Mouse (Mus musculus): ENCODE results near the gene Gm44790. TPM values are rescaled to one million over a fixed set of nuclear protein-coding genes. Genes with fewer than 3 reads are reported as not detected.
"Not testable (repeated sequence)": the region's sequence is repeated elsewhere in the genome, so short reads cannot be mapped to it uniquely, and the experiment has no call there.

Gene Gm44790
- 0.45 TPM in 1 of 2 replicates, not detected in the other for polyA plus RNA-seq (2016; fragmentation: Nextera tagmentation; extraction: Ambion mirVana)

DNA sequence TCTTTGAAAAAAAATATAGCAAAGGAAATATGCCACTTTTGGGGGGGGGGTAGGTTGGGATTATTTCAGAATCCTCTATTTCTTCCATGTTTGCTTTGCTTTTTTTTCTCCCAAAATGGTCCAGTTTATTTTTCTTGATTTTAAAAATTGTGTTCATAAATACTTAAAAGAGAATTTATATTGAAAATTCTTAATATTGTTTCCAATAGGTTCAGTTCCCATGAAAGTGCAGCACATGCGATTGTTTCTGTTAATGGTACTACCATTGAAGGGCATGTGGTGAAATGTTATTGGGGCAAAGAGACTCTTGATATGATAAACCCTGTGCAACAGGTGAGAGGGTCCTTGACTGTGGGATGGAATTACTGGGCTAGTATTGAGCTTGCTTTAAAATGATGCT is at the start of gene Gm44790:
TSS of gene Gm44790 (plus strand) at position 301 of the 400 bp plus-strand sequence.
- no peak within 1 kb of the TSS for H3K4me3 ChIP-seq

DNA sequence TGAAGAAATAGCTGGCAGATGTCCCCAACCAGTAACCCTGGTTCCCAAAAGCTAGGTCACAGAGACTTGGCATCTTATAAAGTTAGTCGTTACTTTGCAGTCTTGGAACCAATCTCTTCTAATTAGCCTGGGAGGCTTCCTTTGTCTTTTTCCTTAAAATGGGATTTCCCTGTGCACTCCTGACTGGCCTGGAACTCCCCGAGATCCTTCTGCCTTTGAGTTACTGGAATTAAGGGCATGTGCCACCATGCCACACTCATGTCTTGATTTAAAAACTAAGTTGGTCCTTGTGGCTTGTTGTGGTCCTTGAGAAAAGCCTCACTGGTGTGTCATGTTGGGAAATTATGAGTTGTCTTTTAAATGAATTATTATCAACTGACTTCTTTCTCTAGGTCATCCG is 48.1 kb upstream of the Gm44790 start:
- no peak overlapping the region for H3K27ac ChIP-seq (ENCODE audit: poor library complexity, severe bottlenecking)

More for the DNA sequence above, at the start of gene Gm44790:
- Histone ChIP-seq H3K27me3 (replicated peaks) (no peaks in the 10 kb centered on the region), H3K27ac (ENCODE audit: poor library complexity, severe bottlenecking) (no peak within 1 kb of the TSS), H3K4me2 (no peak within 1 kb of the TSS), H3K9me3 (replicated peaks) (no peaks in the 10 kb centered on the region), H3K9ac (no peak within 1 kb of the TSS), H3K4me1 (replicated peaks) (no peaks in the 10 kb centered on the region), H3K36me3 (peaks cover 68% of the 10 kb centered on the region)
- no peak for ATAC-seq (ENCODE audit: insufficient number of reproducible peaks, low FRiP score)
- 95% methylated on average over 1 of the region's 1 CpGs for WGBS

DNA sequence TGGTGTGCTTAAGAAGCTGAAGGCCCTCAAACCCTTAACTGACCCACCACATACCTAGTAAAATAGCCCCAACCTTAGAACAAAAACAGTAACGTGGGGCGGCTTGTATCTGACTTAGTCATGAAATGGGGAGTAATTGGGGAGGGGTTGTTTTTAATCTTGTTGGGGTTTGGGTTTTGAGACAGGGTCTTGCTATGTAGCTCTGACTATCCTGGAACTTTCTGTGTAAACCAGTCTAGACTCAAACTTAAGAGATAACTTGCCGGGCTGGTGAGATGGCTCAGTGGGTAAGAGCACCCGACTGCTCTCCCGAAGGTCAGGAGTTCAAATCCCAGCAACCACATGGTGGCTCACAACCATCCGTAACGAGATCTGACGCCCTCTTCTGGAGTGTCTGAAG is 46.3 kb upstream of the Gm44790 start:
- not testable (repeated sequence) for H3K4me3 ChIP-seq; H3K4me1 ChIP-seq (replicated peaks); ATAC-seq (ENCODE audit: insufficient number of reproducible peaks, low FRiP score); H3K4me2 ChIP-seq; H3K9ac ChIP-seq; H3K27ac ChIP-seq (ENCODE audit: poor library complexity, severe bottlenecking); H3K27me3 ChIP-seq (replicated peaks); H3K9me3 ChIP-seq (replicated peaks)
- 67% methylated on average over 8 of the region's 8 CpGs for WGBS
- H3K36me3 ChIP-seq, result peaks cover 41% of the 10 kb centered on the region

More for the DNA sequence above, 48.1 kb upstream of the Gm44790 start:
- H3K4me3 ChIP-seq, result no peak overlapping the region
- H3K4me1 ChIP-seq (replicated peaks), result no peaks in the 10 kb centered on the region
- H3K27me3 ChIP-seq (replicated peaks), result no peaks in the 10 kb centered on the region
- peaks cover 45% of the 10 kb centered on the region for H3K36me3 ChIP-seq
- no peak overlapping the region for H3K9ac ChIP-seq
- no peaks in the 10 kb centered on the region for H3K9me3 ChIP-seq (replicated peaks)
- WGBS, result 93% methylated on average over 3 of the region's 3 CpGs
- ATAC-seq (ENCODE audit: insufficient number of reproducible peaks, low FRiP score), result no peak
- H3K4me2 ChIP-seq, result no peak overlapping the region

DNA sequence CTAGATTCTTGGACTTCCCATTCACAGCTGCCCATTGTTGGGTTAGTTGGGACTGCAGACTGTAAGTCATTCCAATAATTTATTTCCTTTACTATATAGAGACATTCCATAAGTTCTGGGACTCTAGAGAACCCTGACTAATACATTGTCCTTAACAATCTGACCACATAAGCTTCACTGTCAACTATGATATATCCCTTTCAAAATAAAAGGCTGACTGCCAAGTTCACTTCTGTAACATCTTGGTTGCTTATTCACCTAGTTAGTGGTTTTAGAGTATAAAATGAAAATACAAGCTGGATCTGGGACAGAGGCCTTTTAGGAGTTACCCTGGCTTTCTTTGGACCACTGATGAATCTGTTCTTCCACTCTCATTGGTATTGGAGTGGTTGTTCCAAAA is 43.9 kb upstream of the Gm44790 start:
- H3K9ac ChIP-seq, result no peak overlapping the region
- no peaks in the 10 kb centered on the region for H3K4me1 ChIP-seq (replicated peaks)
- H3K9me3 ChIP-seq (replicated peaks), result no peaks in the 10 kb centered on the region
- no peak overlapping the region for H3K27ac ChIP-seq (ENCODE audit: poor library complexity, severe bottlenecking)
- ATAC-seq (ENCODE audit: insufficient number of reproducible peaks, low FRiP score), result no peak
- no peaks in the 10 kb centered on the region for H3K27me3 ChIP-seq (replicated peaks)
- H3K36me3 ChIP-seq, result peaks cover 35% of the 10 kb centered on the region
- no peak overlapping the region for H3K4me3 ChIP-seq
- no peak overlapping the region for H3K4me2 ChIP-seq

DNA sequence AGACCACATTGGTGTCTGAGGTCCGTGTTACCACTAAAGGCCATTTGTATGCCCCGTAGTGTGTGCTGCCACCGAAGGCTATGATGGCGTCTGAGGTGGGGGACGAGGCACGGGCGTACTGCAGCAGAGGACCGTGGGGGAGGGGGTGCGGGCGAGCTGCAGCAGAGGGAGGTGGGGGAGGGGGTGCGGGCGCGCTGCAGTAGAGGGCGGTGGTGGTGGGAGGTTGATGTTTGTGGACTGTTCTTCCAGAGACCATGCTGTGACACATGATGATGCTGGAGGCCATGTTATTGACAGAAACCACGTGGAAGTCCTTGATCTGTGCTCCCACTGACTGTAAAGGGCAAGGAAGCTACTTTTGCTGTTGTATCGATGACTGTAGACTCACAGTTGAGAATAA is 43.1 kb upstream of the Gm44790 start:
- no peaks in the 10 kb centered on the region for H3K27me3 ChIP-seq (replicated peaks)
- no peak for ATAC-seq (ENCODE audit: insufficient number of reproducible peaks, low FRiP score)
- 34% methylated on average over 16 of the region's 16 CpGs for WGBS
- H3K36me3 ChIP-seq, result peaks cover 35% of the 10 kb centered on the region
- H3K4me1 ChIP-seq (replicated peaks), result 0 out of 2 replicates have a peak, but pooled peaks cover under 1% of the 10 kb centered on the region
- H3K4me3 ChIP-seq, result no peak overlapping the region
- no peak overlapping the region for H3K9ac ChIP-seq
- H3K4me2 ChIP-seq, result no peak overlapping the region; the same call in 1 of the 2 replicates
- no peaks in the 10 kb centered on the region for H3K9me3 ChIP-seq (replicated peaks)
- no peak overlapping the region for H3K27ac ChIP-seq (ENCODE audit: poor library complexity, severe bottlenecking)

DNA sequence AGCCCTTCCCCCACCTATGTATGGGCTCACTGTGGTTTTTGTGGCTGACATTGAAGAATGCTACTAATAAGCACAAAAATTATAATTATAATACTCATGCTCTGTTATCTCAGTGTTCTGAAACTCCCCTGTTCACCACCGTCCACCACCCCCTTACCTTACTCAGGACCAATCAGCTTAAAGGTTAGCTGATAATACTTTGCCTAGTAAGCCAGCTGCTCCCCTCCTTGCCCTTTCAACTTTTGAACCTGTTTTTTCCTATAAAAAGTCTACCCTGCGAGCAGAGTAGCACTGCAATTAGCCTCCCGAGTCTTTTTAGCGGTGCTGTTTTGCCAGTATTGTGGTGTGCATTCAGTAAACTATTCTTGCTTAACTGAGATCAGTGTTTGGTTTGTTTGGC is 41.8 kb upstream of the Gm44790 start:
- H3K4me2 ChIP-seq, result no peak overlapping the region

DNA sequence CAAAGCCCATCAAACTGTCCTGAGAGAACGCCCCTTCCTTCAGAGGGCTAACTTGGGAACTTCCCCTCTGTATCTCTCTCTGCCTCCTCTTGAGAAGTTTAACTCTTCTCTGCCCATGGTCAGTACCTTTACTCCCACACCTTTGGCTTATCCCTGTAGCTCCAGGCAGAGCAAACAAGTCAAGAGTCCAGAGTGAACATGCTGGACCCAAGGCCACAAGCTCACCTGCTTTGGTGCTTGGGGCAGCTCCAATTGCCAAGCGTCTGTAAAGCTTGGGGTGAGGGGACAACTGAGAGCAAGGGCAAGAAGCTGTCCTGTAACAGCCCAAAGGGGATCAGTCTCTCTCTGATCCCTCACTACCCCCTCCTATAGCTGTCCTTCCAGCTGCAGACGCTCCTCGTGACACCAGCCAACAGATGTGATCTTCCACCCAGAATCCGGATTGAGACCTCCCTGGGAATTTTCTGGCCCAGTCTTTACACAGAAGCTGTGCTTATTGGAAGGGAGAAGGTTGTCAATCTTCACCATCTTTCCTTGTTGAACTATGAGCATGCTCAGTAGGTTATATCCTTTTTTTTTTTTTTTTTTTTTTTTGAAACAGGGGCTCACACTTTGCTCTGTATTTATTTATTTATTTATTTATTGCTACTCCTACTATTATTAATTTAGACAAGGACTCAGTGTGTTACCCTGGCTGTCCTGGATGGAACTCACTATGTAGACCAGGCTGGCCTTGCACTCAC is 40.9 kb upstream of the Gm44790 start:
- no peaks in the 10 kb centered on the region for H3K27me3 ChIP-seq (replicated peaks)
- no peak overlapping the region for H3K4me2 ChIP-seq
- ATAC-seq (ENCODE audit: insufficient number of reproducible peaks, low FRiP score), result no peak
- 80% methylated on average over 5 of the region's 5 CpGs for WGBS
- H3K36me3 ChIP-seq, result peaks cover 40% of the 10 kb centered on the region
- H3K4me1 ChIP-seq (replicated peaks), result 0 out of 2 replicates have a peak, but pooled peaks cover 5% of the 10 kb centered on the region
- H3K9ac ChIP-seq, result no peak overlapping the region
- H3K27ac ChIP-seq (ENCODE audit: poor library complexity, severe bottlenecking), result no peak overlapping the region
- no peak overlapping the region for H3K4me3 ChIP-seq
- H3K9me3 ChIP-seq (replicated peaks), result no peaks in the 10 kb centered on the region

More for the DNA sequence above, 41.8 kb upstream of the Gm44790 start:
- Histone ChIP-seq H3K4me3 (no peak overlapping the region), H3K27ac (ENCODE audit: poor library complexity, severe bottlenecking) (no peak overlapping the region), H3K36me3 (peaks cover 35% of the 10 kb centered on the region), H3K9me3 (replicated peaks) (no peaks in the 10 kb centered on the region), H3K4me1 (replicated peaks) (0 out of 2 replicates have a peak, but pooled peaks cover 5% of the 10 kb centered on the region), H3K27me3 (replicated peaks) (no peaks in the 10 kb centered on the region), H3K9ac (no peak overlapping the region)
- ATAC-seq (ENCODE audit: insufficient number of reproducible peaks, low FRiP score), result no peak
- WGBS, result 54% methylated on average over 4 of the region's 4 CpGs

DNA sequence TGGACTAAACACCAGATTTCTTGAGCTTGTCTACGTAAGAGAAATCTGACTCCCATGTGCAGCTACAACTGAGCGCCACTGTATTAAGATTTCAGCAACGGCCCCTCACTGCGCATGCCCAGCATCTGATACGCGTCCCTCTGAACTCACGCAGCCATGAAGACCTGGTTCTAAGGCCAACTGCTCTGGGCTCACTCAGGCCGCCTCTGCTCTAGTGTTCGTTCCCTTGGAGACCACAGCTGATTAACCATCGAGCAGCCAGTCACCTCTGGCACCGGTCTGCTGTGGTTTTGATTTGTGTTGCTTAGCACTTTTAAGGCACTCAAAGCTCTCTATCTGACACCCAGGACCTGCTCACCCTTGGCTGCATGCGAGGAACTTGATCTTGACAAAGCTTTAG is 39.1 kb upstream of the Gm44790 start:
- Histone ChIP-seq H3K9me3 (replicated peaks) (no peaks in the 10 kb centered on the region), H3K4me2 (no peak overlapping the region), H3K4me1 (replicated peaks) (0 out of 2 replicates have a peak, but pooled peaks cover 5% of the 10 kb centered on the region), H3K9ac (no peak overlapping the region), H3K27me3 (replicated peaks) (no peaks in the 10 kb centered on the region), H3K27ac (ENCODE audit: poor library complexity, severe bottlenecking) (no peak overlapping the region), H3K36me3 (peaks cover 58% of the 10 kb centered on the region), H3K4me3 (no peak overlapping the region)
- WGBS, result 74% methylated on average over 12 of the region's 12 CpGs
- no peak for ATAC-seq (ENCODE audit: insufficient number of reproducible peaks, low FRiP score)

DNA sequence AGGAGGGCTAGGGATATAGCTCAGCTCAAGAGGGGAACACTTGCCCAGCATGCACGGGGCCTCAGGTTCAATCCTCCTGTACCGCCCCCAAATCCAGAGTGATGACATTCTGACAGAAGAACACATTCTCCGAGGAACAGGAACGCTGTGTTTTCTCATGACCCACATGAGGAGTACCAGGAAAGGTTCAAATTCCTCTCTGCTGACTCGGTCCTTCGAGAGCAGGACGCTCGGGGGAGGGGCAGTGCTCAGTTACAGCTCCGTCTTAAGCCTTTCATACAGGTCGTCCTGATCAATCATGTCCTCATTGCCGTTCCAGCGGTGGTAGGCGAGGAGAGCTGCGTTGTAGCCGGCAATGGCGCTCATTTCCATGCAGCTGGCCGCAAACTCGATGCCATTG is 38.0 kb upstream of the Gm44790 start:
- H3K4me3 ChIP-seq, result no peak overlapping the region
- no peak overlapping the region for H3K27ac ChIP-seq (ENCODE audit: poor library complexity, severe bottlenecking)
- 59% methylated on average over 18 of the region's 18 CpGs for WGBS
- ATAC-seq (ENCODE audit: insufficient number of reproducible peaks, low FRiP score), result no peak
- H3K9ac ChIP-seq, result no peak overlapping the region
- no peaks in the 10 kb centered on the region for H3K9me3 ChIP-seq (replicated peaks)
- H3K4me1 ChIP-seq (replicated peaks), result 0 out of 2 replicates have a peak, but pooled peaks cover 5% of the 10 kb centered on the region
- H3K27me3 ChIP-seq (replicated peaks), result no peaks in the 10 kb centered on the region
- H3K36me3 ChIP-seq, result peaks cover 64% of the 10 kb centered on the region
- H3K4me2 ChIP-seq, result no peak overlapping the region

DNA sequence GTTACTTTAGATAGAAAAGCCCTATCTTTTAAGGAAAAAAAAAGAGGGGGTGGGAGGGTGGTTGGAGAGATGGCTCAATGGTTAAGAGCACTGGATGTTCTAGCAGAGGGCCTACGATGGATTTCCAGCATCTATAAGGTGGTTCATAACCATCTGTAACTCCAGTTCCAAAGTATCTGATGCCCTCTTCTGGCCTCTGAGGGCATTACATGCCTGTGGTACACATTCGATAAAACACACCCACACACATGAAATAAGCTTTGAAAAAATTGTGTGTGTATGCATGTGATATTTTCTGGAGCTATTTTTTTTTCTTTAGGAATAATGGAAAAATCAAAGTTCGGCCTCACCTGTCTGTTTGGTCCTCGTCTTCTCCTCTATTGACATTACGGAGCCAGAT is 35.1 kb upstream of the Gm44790 start:
- H3K4me3 ChIP-seq, result no peak overlapping the region
- H3K4me2 ChIP-seq, result no peak overlapping the region
- peaks cover 69% of the 10 kb centered on the region for H3K36me3 ChIP-seq
- no peaks in the 10 kb centered on the region for H3K27me3 ChIP-seq (replicated peaks)
- peaks cover 25% of the 10 kb centered on the region for H3K4me1 ChIP-seq (replicated peaks)
- H3K9me3 ChIP-seq (replicated peaks), result no peaks in the 10 kb centered on the region
- H3K9ac ChIP-seq, result no peak overlapping the region
- no peak overlapping the region for H3K27ac ChIP-seq (ENCODE audit: poor library complexity, severe bottlenecking)
- 91% methylated on average over 5 of the region's 5 CpGs for WGBS
- no peak for ATAC-seq (ENCODE audit: insufficient number of reproducible peaks, low FRiP score)

DNA sequence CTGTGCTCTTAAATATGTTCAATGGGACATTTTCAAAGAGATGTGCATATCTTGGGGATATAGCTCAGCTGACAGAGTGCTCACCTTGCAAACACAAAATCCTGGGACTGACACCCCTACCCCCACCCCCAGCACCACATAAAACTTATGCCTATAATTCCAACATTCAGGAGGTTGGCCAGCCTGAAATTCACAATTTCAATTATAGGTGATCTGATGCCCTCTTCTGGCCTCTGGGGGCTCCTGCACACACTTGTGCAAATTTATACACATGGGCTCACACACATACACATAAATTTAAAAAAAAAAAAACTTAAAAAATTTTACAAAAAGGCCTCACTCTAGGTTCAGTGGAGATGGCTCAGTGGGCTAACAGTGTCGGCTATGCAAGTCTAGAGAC is 33.3 kb upstream of the Gm44790 start:
- H3K36me3 ChIP-seq, result peaks cover 57% of the 10 kb centered on the region
- H3K4me1 ChIP-seq (replicated peaks), result peaks cover 32% of the 10 kb centered on the region
- H3K4me2 ChIP-seq, result no peak overlapping the region
- WGBS, result 100% methylated on average over 1 of the region's 1 CpGs
- H3K27me3 ChIP-seq (replicated peaks), result no peaks in the 10 kb centered on the region
- no peak overlapping the region for H3K4me3 ChIP-seq
- H3K27ac ChIP-seq (ENCODE audit: poor library complexity, severe bottlenecking), result no peak overlapping the region
- ATAC-seq (ENCODE audit: insufficient number of reproducible peaks, low FRiP score), result no peak
- H3K9me3 ChIP-seq (replicated peaks), result no peaks in the 10 kb centered on the region
- no peak overlapping the region for H3K9ac ChIP-seq

All from heart, embryonic 12.5 days (tissue).